Mouse (Mus musculus): ENCODE data around the gene Myrip.
"Not testable (repeated sequence)": the region's sequence is repeated elsewhere in the genome, so short reads cannot be mapped to it uniquely, and the experiment has no call there.

Gene Myrip

GRCm38 (mm10) chr9:120303453-120304299 lies 2.4 kb downstream of the Myrip start:
- Histone ChIP-seq H3K36me3 (ENCODE audit: control insufficient read depth, insufficient read depth, low read length, poor library complexity, severe bottlenecking) (no peaks in the 10 kb centered on the region), H3K27me3 (ENCODE audit: control insufficient read depth, insufficient read depth, low read length, poor library complexity, severe bottlenecking) (no peaks in the 10 kb centered on the region; the same call in none of the 2 replicates)
- no peak for DNase-seq (ENCODE audit: low read depth, low spot score)

- H3K27me3 ChIP-seq (ENCODE audit: control insufficient read depth, insufficient read depth, low read length, poor library complexity, severe bottlenecking): no peaks in the 10 kb centered on the region; the same call in none of the 2 replicates
- no peaks in the 10 kb centered on the region for H3K36me3 ChIP-seq (ENCODE audit: control insufficient read depth, insufficient read depth, low read length, poor library complexity, severe bottlenecking)
- no peak for DNase-seq (ENCODE audit: low read depth, low spot score)
These were observed 3.2 kb downstream of the Myrip start for GRCm38 (mm10) chr9:120304300-120305137.

GRCm38 (mm10) chr9:120315171-120315570 lies 13.9 kb downstream of the Myrip start:
- no peak for DNase-seq (ENCODE audit: low read depth, low spot score)
- H3K27me3 ChIP-seq (ENCODE audit: control insufficient read depth, insufficient read depth, low read length, poor library complexity, severe bottlenecking): no peaks in the 10 kb centered on the region
- H3K36me3 ChIP-seq (ENCODE audit: control insufficient read depth, insufficient read depth, low read length, poor library complexity, severe bottlenecking): no peaks in the 10 kb centered on the region

GRCm38 (mm10) chr9:120319099-120319498 lies 17.8 kb downstream of the Myrip start:
- no peaks in the 10 kb centered on the region for H3K36me3 ChIP-seq (ENCODE audit: control insufficient read depth, insufficient read depth, low read length, poor library complexity, severe bottlenecking)
- H3K27me3 ChIP-seq (ENCODE audit: control insufficient read depth, insufficient read depth, low read length, poor library complexity, severe bottlenecking): no peaks in the 10 kb centered on the region
- DNase-seq (ENCODE audit: low read depth, low spot score): no peak

GRCm38 (mm10) chr9:120320573-120320972 lies 19.3 kb downstream of the Myrip start:
- DNase-seq (ENCODE audit: low read depth, low spot score): no peak

GRCm38 (mm10) chr9:120322702-120323426 lies 21.6 kb downstream of the Myrip start:
- Histone ChIP-seq H3K27me3 (ENCODE audit: control insufficient read depth, insufficient read depth, low read length, poor library complexity, severe bottlenecking) (no peaks in the 10 kb centered on the region), H3K36me3 (ENCODE audit: control insufficient read depth, insufficient read depth, low read length, poor library complexity, severe bottlenecking) (no peaks in the 10 kb centered on the region)
- no peak for DNase-seq (ENCODE audit: low read depth, low spot score)

More at GRCm38 (mm10) chr9:120320573-120320972, 19.3 kb downstream of the Myrip start:
- H3K27me3 ChIP-seq (ENCODE audit: control insufficient read depth, insufficient read depth, low read length, poor library complexity, severe bottlenecking): no peaks in the 10 kb centered on the region
- no peaks in the 10 kb centered on the region for H3K36me3 ChIP-seq (ENCODE audit: control insufficient read depth, insufficient read depth, low read length, poor library complexity, severe bottlenecking)

- not testable (repeated sequence) for H3K27me3 ChIP-seq (ENCODE audit: control insufficient read depth, insufficient read depth, low read length, poor library complexity, severe bottlenecking); DNase-seq (ENCODE audit: low read depth, low spot score); H3K36me3 ChIP-seq (ENCODE audit: control insufficient read depth, insufficient read depth, low read length, poor library complexity, severe bottlenecking)
These were observed 29.7 kb downstream of the Myrip start for GRCm38 (mm10) chr9:120331048-120331447.

GRCm38 (mm10) chr9:120338172-120338571 lies 36.9 kb downstream of the Myrip start:
- DNase-seq (ENCODE audit: low read depth, low spot score): no peak
- Histone ChIP-seq H3K36me3 (ENCODE audit: control insufficient read depth, insufficient read depth, low read length, poor library complexity, severe bottlenecking) (no peaks in the 10 kb centered on the region), H3K27me3 (ENCODE audit: control insufficient read depth, insufficient read depth, low read length, poor library complexity, severe bottlenecking) (no peaks in the 10 kb centered on the region)

- DNase-seq (ENCODE audit: low read depth, low spot score): no peak
- no peaks in the 10 kb centered on the region for H3K27me3 ChIP-seq (ENCODE audit: control insufficient read depth, insufficient read depth, low read length, poor library complexity, severe bottlenecking)
- H3K36me3 ChIP-seq (ENCODE audit: control insufficient read depth, insufficient read depth, low read length, poor library complexity, severe bottlenecking): no peaks in the 10 kb centered on the region
These were observed 38.8 kb downstream of the Myrip start for GRCm38 (mm10) chr9:120339975-120340695.

- Histone ChIP-seq H3K36me3 (ENCODE audit: control insufficient read depth, insufficient read depth, low read length, poor library complexity, severe bottlenecking) (no peaks in the 10 kb centered on the region), H3K27me3 (ENCODE audit: control insufficient read depth, insufficient read depth, low read length, poor library complexity, severe bottlenecking) (no peaks in the 10 kb centered on the region)
- no peak for DNase-seq (ENCODE audit: low read depth, low spot score)
These were observed 41.9 kb downstream of the Myrip start for GRCm38 (mm10) chr9:120343123-120343790.

GRCm38 (mm10) chr9:120345651-120346151 lies 44.4 kb downstream of the Myrip start:
- Histone ChIP-seq H3K27me3 (ENCODE audit: control insufficient read depth, insufficient read depth, low read length, poor library complexity, severe bottlenecking) (no peaks in the 10 kb centered on the region), H3K36me3 (ENCODE audit: control insufficient read depth, insufficient read depth, low read length, poor library complexity, severe bottlenecking) (no peaks in the 10 kb centered on the region)
- no peak for DNase-seq (ENCODE audit: low read depth, low spot score)

GRCm38 (mm10) chr9:120349145-120349544 lies 47.8 kb downstream of the Myrip start:
- no peaks in the 10 kb centered on the region for H3K27me3 ChIP-seq (ENCODE audit: control insufficient read depth, insufficient read depth, low read length, poor library complexity, severe bottlenecking)
- H3K36me3 ChIP-seq (ENCODE audit: control insufficient read depth, insufficient read depth, low read length, poor library complexity, severe bottlenecking): no peaks in the 10 kb centered on the region
- no peak for DNase-seq (ENCODE audit: low read depth, low spot score)

GRCm38 (mm10) chr9:120350346-120350745 lies 49.0 kb downstream of the Myrip start:
- Histone ChIP-seq H3K27me3 (ENCODE audit: control insufficient read depth, insufficient read depth, low read length, poor library complexity, severe bottlenecking) (no peaks in the 10 kb centered on the region), H3K36me3 (ENCODE audit: control insufficient read depth, insufficient read depth, low read length, poor library complexity, severe bottlenecking) (no peaks in the 10 kb centered on the region)
- no peak for DNase-seq (ENCODE audit: low read depth, low spot score)
